Mouse (Mus musculus) hindlimb bud, embryonic 11.5 days (tissue): Measurements from ENCODE around the gene Zfp277.
A peak's percentile ranks its signal among the peaks of the same experiment; 100 is the strongest.

Experiments
- DNase-seq: peaks from one replicate; pipeline ENCODE4 v3.0.0-alpha.2; 2012; ENCODE audit warnings: low read depth, low spot score; ENCODE audit errors: extremely low spot score

The Zfp277 gene

GRCm38 (mm10) chr12:40445648-40446449 is at the start of gene Zfp277, which contains the start of gene Dock4:
Gene Zfp277, minus strand, starts transcription at chr12:40445902.
Gene Dock4, plus strand, starts transcription at chr12:40445952.
- DNase-seq, result peak; percentile 85

DNA sequence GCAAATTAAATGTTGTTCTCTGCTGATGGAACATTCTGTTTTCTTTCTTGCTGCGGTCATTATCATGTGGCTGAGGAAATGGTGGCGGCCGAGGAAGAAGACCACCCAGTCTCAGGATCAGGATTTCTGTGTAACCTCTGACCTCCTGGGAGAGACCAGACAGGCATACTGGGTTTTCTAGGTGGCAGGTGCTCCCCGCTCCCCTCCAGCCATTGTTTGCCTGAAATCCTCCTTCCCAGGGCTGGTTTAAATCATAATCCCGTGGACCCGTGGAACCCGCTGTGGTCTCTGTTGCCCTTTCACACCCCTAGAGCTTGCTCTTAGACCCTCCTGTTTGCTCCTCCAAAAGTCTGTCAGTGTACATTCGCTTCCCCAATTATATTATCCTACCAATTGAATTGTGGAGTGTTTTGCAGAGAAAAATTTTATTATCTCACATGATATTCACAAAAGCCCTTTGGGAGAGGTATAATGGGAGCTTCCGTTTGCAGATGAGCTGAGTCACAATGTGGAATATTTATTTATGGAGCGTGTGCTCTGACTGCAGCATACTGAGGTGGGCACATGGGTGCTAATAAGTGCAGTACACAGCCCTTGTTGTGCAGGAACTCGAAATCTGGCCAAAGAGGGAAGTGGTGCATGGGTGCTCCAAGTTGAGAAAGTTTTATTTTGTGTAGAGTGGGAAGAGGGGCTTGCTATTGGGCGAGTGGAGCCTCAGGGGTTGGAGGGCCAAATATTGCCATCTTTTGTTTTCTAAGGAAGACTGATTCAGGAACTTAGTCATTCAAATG is 40.5 kb upstream of the Zfp277 start:
- DNase-seq, result no peak

GRCm38 (mm10) chr12:40485210-40485609 is 39.5 kb upstream of the Zfp277 start:
- no peak for DNase-seq

- DNase-seq, result no peak
Measured at GRCm38 (mm10) chr12:40484224-40484623, 38.5 kb upstream of the Zfp277 start.

DNA sequence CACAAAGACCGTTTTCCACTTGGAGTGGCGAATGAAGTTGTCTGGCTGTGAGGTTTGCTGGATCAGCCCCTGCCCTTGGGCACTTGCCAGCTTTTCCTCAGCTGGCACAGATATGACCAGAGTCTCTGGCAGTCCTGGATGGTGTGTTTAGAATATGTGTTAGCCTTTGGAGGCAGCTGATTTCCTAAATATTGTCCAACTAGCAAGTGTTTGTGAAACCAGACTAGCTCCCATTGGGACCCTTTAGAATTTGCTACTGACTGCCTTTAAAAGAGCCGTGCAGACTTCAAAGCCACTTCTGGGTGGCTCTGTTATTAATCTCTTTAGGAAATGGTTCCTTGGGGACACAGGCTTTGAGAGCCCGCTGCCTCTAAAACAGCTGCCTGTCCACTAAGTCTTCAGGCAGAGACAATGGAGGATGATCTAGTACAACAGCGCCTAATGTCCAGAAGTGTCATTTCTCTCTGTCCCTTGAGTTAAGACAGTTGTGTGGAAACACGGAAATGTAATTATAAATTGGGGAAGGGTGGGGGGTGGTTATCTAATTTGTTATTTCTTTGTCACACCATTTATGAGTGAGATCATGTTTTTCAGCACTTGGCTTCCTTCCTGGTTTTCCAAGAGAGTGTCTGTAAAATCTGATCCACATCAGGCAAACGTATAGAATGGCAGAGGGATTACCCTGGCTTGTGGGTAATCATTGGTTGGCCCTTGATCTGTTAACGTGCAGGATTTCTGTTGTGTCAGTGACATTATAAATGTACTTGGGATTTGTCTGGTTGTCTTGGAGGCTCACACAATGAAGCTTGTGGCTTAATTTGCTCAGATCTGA is 32.1 kb upstream of the Zfp277 start:
- DNase-seq, result no peak

- DNase-seq, result no peak
Measured at GRCm38 (mm10) chr12:40473709-40474108, 28.0 kb upstream of the Zfp277 start.

- peak; percentile 52 for DNase-seq
Measured at GRCm38 (mm10) chr12:40471649-40472399, 26.1 kb upstream of the Zfp277 start.

GRCm38 (mm10) chr12:40469009-40469408 is 23.3 kb upstream of the Zfp277 start:
- no peak for DNase-seq

DNA sequence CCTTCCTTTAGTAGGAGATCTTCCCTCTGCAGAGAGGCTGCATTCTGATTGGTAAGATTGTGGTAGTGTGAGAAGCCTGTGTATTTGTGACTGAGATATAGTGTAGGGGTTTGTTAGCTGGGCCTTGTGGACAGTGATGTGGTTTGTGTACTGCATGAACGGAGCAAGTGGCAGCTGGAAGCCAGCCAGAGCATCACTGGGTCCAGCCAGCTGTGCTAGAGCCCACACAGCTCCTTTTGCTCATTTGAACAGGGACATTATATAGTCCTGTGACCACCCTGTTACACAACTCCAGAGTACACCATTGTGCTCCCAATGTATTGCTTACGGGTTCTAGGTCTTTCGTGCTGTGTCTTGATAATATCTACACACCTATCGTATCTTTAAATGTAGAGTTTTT is 22.5 kb upstream of the Zfp277 start:
- DNase-seq, result no peak

DNA sequence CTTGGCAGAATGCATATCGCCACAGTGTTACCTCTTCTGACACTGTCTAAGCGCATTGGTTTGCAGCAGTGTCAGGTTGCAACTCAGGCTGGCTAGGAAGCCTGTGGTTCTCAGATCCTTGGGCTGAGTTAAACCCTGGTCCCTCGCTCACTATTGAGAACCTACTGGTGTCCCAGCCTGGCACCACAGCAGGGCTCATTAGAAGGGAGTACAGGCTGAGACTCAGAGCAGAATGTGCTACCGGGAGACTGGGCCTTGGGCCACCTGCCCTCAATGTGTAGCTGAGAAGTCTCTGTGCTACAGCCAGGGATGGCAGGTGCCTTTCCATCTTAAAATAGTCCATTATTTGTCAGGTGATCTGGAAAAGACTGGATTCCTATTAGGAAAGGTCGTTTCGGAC is 18.6 kb upstream of the Zfp277 start:
- DNase-seq, result no peak

DNA sequence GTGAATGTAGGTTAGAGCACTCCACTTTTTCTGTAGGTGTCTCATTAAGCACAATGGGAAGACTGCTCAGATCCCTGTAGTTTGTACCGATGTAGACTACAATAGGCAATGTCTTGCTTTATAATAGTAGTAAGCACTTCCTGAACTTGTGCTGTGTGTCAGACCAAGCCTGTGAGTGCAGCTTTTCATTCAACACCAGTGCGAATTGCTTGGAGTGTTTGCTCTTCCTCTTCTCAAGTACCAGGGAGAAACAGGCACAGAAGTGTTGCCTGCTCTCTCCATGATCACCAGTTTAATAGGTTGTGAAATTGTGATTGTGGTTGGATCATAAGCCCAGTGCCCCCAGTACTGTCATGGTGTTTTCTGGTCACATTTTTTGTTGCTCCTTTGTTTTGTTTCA is 18.1 kb upstream of the Zfp277 start:
- no peak for DNase-seq

DNA sequence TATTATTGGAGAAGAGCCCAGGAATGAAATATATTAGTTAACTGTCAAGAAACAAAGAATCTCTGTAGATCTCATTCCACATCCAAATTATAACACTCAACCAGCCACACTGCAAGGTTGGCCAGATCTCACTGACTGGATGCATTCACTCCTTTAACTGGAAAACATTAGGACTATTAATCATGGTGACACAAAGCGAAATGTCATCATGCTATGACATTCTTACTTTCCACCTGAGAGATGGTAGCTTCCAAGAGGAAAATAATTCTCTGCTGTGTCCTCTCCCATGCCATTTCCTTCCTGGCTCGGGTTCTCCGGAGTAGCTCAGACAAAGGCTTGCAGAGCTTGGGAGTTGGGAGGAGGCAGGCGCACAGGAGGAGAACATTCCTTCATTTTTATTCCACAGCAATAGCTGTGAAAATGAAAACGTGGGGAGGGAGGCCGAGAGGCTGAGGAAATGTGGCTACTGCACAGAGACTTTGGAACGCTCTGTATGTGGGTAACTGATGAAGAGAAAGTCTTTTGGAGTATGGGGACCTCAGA is 17.1 kb upstream of the Zfp277 start:
- no peak for DNase-seq

DNA sequence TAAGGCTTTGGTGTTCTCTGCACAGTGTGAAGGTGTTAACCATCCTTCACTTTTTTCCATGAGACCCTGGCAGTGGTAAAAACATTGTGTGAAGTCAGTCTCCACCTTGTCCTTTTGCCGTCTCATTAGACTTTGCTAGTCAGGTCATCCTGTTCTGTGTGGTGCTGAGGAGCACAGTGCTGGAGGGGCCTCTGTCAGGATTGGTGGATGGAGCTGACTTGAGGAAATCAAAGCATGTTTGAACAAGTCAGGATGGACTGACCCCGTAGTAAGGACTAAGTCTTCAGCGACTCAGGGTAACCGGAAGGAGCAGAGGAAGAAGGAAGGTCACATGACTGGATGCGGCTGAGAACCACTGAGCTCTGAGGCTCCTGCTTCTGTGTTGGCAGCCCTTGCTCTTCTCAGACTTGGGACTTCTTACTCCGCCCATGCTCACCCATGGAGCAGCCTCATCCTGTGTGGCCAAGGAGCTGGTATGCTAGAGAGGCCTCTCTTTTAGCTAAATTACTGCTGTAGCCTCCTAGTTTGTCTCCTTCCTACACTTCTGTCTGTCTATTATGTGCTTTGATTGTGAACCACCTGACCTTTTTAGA is 14.1 kb upstream of the Zfp277 start:
- no peak for DNase-seq

DNA sequence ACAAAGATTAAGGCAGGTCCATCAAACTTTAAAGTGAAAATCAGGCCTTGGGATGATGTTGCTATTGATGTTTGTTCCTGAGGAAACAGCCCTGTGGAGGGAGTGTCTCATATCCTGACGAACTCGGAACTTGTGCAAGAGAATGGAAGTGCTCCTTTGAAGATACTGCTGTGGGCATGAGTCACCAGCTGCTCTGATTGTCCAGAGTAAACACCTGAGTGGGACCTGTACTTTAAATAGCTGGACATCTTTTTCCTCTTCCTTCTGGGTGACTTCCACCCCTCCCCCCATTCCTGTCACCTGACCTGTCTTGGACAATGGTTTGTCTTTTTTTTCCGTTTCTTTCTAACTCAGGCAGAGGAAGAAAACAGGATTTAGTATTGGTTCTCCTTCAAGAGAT is 13.3 kb upstream of the Zfp277 start:
- DNase-seq, result no peak

DNA sequence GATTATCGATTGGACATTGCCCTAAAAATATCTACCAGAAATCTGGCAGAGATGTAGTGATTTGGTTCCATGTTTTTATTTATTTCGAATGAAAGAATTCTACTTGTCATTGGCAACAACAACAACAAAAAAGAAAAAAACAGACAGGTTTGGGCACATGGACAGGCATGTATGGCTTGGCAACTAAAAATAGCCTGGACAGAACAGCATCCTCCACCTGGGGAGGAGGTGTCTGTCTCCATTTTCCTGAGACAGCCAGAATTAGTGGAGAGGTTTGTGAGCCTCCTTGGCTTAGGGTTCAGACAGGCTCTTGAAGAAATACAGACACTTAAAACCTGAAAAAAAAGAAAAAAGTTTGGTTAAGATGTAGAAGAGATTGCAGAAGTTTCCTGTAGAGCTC is 10.8 kb upstream of the Zfp277 start:
- no peak for DNase-seq

- no peak for DNase-seq
Measured at GRCm38 (mm10) chr12:40449119-40449795, 3.6 kb upstream of the Zfp277 start.

DNA sequence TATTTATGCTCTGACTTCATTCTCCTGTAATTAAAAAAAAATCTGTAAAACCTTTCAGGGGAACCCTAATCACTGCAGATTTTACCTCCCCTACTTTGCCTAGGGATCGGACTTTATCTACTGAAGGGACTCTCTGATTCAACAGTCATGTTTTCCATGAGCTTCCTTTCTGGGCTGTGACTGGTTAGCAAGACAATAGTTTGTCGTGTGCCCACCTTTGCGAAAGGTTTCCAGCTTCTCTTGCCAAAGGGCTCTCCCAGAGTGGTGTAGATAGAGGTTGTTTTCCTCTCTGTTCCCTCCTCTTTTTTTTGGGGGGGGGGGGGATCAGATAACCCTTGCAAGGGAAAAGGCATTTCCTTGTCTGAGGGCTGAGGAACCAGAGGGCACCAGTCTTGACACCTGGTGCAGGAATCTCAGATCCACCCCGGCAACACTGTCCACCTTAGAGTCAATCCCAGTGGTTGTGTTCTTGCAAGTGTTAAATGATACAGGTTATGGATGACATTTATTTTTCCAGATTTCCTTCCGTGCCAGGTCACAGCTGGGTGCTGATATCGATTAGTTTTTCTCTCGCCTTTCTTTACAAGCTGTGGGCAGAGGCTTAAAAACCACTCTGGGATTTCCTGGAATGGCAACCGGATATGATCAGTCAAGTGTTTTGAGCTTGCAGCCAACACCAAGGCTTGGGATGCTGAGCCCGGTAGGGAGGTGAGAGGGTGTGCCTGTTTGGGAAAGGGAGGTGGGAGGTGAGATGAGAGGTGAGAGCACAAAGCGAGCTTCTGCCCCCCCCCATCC is 2.1 kb upstream of the Zfp277 start:
- no peak for DNase-seq
